Mouse (Mus musculus) neural tube, embryonic 14.5 days (tissue): ENCODE results near the gene Rtl8b. TPM values are rescaled to one million over a fixed set of nuclear protein-coding genes. Genes with fewer than 3 reads are reported as not detected.
"Not testable (repeated sequence)": the region's sequence is repeated elsewhere in the genome, so short reads cannot be mapped to it uniquely, and the experiment has no call there.

Source experiments
- ATAC-seq: fragments of 200-750 bp; cut with Nextera tagmentation; 2 replicates; pipeline ENCODE4 v1.8.0; 2017; ENCODE audit warnings: low read depth, mild to moderate bottlenecking, moderate TSS enrichment, moderate library complexity
- H3K27ac ChIP-seq: fragments of 300-500 bp; sonication (generic); 2 replicates; pipeline ENCODE4 v1.5.1; 2014; ENCODE audit warnings: low read depth, mild to moderate bottlenecking, control low read depth, low read length, moderate library complexity, mixed read lengths
- H3K27me3 ChIP-seq: fragments of 300-500 bp; sonication (generic); 2 replicates; pipeline ENCODE4 v1.6.1; 2014; ENCODE audit warnings: low read length; ENCODE audit not compliant: control insufficient read depth, insufficient read depth
- H3K36me3 ChIP-seq: fragments of 300-500 bp; sonication (generic); 2 replicates; pipeline ENCODE4 v1.6.1; 2014; ENCODE audit warnings: low read length, mixed read lengths; ENCODE audit not compliant: control insufficient read depth, insufficient read depth
- H3K4me1 ChIP-seq: fragments of 300-500 bp; sonication (generic); 2 replicates; pipeline ENCODE4 v1.6.1; 2014; ENCODE audit warnings: low read length; ENCODE audit not compliant: control insufficient read depth, insufficient read depth
- H3K4me2 ChIP-seq: fragments of 300-500 bp; sonication (generic); 2 replicates; pipeline ENCODE4 v1.6.1; 2014; ENCODE audit warnings: mild to moderate bottlenecking, low read depth, low read length, control low read depth
- H3K4me3 ChIP-seq: fragments of 300-500 bp; sonication (generic); 2 replicates; pipeline ENCODE4 v1.5.1; 2014; ENCODE audit warnings: low read depth, low read length, control low read depth, mixed read lengths
- H3K9ac ChIP-seq: fragments of 300-500 bp; sonication (generic); replicated peaks from 2 replicates; pipeline ENCODE4 v1.6.1; 2014; ENCODE audit warnings: low read depth, mild to moderate bottlenecking, control low read depth, low read length, mixed read lengths
- H3K9me3 ChIP-seq: fragments of 300-500 bp; sonication (generic); 2 replicates; pipeline ENCODE4 v1.6.1; 2016; ENCODE audit warnings: low read length; ENCODE audit not compliant: control insufficient read depth
- WGBS: fragments of 180-500 bp; shearing (Covaris S2); extraction: QIAGEN DNeasy Blood & Tissue Kit; methylation state at CpG from one replicate; pipeline ENCODE4 v1.1.7; 2014; 5-methylcytosine and 5-hydroxymethylcytosine counted together
- polyA plus RNA-seq: library from polyadenylated mRNA; unstranded; fragments of >200 nt; fragmentation: Nextera tagmentation; extraction: Ambion mirVana; gene quantifications from 2 replicates; pipeline ENCODE4 v1.2.1, GENCODE M21; 2014

Rtl8b gene
- polyA plus RNA-seq, 1 experiment from 2014 or later: 190 TPM

DNA sequence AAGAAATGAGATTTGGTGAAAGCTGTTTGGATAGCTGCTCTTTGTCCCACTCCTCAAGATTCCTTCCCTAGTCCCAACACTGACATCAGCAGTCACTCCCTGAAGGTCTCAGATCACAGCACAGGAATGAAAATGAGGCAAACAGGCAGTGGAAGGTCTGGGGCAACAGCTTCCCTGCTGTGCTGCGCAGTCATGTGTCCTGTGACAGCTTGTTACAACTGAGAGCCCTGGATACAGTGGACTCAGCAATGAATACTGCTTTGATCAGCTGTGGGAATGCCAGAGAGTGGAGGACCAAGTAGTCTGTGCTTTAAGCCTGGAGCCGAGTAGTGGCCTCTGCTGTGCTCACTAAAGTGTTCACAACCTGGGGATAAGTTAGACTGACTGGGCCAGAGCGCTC, 12.4 kb upstream of the Rtl8b start:
- WGBS: 56% methylated on average over 1 of the region's 3 CpGs
- ATAC-seq: not testable (repeated sequence)

DNA sequence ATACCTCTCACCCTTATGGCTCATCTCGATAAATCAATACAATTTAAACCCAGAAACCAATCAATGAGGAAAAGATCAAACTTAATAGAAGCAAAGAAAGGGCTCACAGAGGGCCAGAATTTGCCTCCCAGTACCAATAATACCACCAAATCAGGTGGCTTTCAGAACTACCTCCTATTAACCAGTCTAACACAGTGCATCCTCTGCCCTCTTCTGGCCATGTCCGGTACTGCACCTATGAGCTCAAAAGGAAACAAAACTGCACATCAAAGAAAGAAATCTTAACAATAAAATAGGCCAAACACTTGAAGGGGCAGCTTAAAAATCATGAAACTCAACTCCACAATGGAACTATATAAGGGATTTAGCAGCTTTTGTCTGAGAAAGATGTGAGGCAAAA, 6.7 kb upstream of the Rtl8b start:
- H3K4me2 ChIP-seq, H3K27me3 ChIP-seq, H3K9ac ChIP-seq, H3K27ac ChIP-seq, H3K4me1 ChIP-seq, H3K9me3 ChIP-seq, H3K36me3 ChIP-seq, H3K4me3 ChIP-seq: not testable (repeated sequence)
- ATAC-seq: peak; percentile 61; the same call in 1 of the 2 replicates
- WGBS: 19% methylated on average over 2 of the region's 2 CpGs

More for the DNA sequence above, 12.4 kb upstream of the Rtl8b start:
- not testable (repeated sequence) for H3K9ac ChIP-seq, H3K4me3 ChIP-seq, H3K27ac ChIP-seq, H3K4me1 ChIP-seq, H3K9me3 ChIP-seq, H3K4me2 ChIP-seq, H3K36me3 ChIP-seq, H3K27me3 ChIP-seq

DNA sequence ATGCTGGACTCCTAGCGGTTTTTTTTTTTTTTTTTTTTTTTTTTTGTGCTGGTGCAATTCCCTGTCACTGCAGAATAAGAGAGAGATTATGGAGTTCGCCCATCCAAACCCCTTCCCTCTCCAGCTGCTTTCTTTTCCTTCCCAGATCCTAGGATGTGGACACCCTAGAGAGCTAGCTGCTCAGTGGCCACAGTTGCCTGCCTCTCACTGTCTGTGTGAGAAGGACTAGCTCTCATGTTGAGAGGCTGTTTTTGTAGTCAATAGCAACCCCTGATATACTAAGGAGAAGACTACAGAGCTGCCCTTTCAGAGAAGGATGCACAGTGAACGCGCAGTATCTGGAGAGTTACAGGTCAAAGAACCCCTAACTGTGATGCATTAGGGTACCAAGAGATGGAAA, 488 bp upstream of the Rtl8b start:
- not testable (repeated sequence) for H3K36me3 ChIP-seq, H3K27me3 ChIP-seq, H3K4me1 ChIP-seq, H3K9me3 ChIP-seq
- peak overlapping the region; percentile 36; the same call in 1 of the 2 replicates for H3K4me2 ChIP-seq
- WGBS: 19% methylated on average over 4 of the region's 4 CpGs
- peak; percentile 63 for ATAC-seq
- peak overlapping the region; percentile 69; the same call in 1 of the 2 replicates for H3K27ac ChIP-seq
- H3K4me3 ChIP-seq: peak overlapping the region; percentile 26
- 0 out of 2 replicates have a peak overlapping the region, but pooled peaks have one; percentile 21 for H3K9ac ChIP-seq

DNA sequence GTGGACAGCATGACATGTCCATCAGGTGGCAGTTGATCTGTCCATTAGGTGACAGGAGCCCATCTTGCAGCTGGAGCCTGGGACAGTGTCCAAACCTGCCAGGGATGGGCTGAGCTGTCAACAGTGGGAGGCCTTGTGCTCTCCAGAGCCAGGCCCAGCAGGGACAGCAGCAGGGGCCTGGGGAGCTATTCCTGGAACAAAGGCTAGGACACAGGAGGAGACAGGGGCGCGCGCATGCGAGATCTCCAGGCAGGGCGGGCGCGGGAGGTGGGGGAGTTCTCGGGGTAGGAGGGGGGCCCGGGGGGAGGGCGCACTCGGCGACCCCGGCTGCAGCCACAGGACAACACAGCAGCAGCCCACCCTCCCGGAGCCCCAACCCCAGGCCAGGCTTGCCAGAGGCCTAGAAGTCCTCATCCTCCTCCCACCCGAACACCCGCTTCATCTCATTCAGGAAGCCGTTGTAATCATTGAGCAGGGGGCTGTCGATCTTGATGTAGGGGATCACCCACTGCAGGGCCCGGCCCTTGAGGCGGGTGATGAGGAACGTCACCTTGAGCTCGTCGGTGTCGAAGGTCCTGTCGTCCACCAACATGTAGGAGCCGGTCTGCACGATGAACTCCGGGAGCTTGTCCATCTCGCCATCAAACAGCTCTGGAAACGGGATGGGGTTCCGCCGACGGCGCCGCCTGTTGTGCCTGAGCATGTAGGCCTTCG, 494 bp downstream of the Rtl8b start:
- peak; percentile 60 for ATAC-seq
- H3K27ac ChIP-seq, H3K27me3 ChIP-seq, H3K9me3 ChIP-seq, H3K36me3 ChIP-seq, H3K4me1 ChIP-seq: not testable (repeated sequence)
- Histone ChIP-seq H3K4me2 (peak overlapping the region; percentile 18; the same call in 1 of the 2 replicates), H3K9ac (0 out of 2 replicates have a peak overlapping the region, but pooled peaks have one; percentile 32), H3K4me3 (peak overlapping the region; percentile 26)
- no CpG with 5 or more reads among the region's 36 CpGs for WGBS

DNA sequence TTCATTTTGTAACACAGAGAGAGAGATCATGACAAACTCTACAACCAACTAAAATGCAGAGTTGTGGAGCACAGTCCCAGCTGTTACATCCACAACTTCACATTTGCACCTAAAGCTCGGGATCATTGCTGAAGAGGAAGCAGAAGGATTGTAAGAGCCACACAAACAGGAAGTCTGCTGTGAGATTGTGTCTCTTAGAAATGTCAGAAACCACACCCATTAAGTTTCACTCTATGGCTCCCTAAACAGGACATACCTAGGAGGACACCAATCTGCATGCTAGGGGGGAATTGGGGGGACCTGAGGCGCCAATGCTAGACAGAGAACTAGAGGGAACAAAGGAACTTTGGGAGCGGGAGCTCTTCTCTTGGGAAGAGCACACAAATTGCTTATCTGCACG, 17.3 kb downstream of the Rtl8b start:
- H3K36me3 ChIP-seq, H3K4me2 ChIP-seq, H3K27ac ChIP-seq, H3K9ac ChIP-seq, ATAC-seq, H3K4me1 ChIP-seq, H3K9me3 ChIP-seq, H3K4me3 ChIP-seq, H3K27me3 ChIP-seq: not testable (repeated sequence)
- WGBS: 71% methylated on average over 4 of the region's 4 CpGs

DNA sequence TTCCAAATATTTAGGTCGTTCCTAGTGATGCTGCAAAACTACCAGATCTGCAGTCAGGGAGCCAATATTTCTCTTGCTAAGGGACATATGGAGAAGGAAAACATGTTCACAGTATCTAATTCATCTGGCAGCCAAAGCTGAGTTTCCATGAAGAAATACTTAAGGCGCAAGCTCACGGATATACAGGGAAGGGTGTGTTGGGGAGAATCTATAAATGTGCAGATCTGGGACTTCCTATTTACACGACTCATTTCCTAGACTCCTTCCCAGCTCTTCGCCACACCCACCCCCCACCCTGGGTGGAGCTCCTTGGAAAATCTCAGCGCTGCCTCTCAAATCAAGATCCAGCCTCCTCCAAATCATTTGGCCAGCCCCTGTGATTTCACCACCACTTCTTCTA, 24.3 kb downstream of the Rtl8b start:
- H3K4me2 ChIP-seq: no peak overlapping the region
- no peak overlapping the region for H3K27ac ChIP-seq
- no peaks in the 10 kb centered on the region for H3K27me3 ChIP-seq
- no peak overlapping the region for H3K4me3 ChIP-seq
- H3K9me3 ChIP-seq: no peaks in the 10 kb centered on the region
- no peak for ATAC-seq
- H3K36me3 ChIP-seq: no peaks in the 10 kb centered on the region
- no peaks in the 10 kb centered on the region for H3K4me1 ChIP-seq
- H3K9ac ChIP-seq: no peak overlapping the region
- WGBS: 79% methylated on average over 6 of the region's 6 CpGs

DNA sequence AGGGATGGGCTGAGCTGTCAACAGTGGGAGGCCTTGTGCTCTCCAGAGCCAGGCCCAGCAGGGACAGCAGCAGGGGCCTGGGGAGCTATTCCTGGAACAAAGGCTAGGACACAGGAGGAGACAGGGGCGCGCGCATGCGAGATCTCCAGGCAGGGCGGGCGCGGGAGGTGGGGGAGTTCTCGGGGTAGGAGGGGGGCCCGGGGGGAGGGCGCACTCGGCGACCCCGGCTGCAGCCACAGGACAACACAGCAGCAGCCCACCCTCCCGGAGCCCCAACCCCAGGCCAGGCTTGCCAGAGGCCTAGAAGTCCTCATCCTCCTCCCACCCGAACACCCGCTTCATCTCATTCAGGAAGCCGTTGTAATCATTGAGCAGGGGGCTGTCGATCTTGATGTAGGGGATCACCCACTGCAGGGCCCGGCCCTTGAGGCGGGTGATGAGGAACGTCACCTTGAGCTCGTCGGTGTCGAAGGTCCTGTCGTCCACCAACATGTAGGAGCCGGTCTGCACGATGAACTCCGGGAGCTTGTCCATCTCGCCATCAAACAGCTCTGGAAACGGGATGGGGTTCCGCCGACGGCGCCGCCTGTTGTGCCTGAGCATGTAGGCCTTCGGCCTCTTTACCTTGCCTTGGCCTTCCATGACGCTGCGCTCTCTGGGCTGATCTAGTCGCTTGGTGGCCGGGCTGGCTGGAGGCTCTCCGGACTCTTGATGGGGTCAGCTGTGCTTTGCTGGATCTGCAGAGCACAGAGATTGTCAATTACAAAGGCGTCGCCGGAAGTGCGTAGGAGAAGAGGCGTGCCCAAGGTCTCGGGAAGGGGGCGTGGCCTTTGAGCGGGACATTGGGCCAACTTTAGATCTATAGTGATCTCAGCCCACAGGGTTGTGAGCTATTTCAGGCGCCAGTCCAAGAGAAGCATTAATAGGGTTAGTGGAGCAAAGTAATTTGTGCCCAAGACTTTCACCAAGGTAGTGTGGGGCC, 26.9 kb downstream of the Rtl8b start, which contains the start of gene Rtl8a:
Gene Rtl8a, minus strand, starts transcription at position 703 of the 982 bp plus-strand sequence.
- H3K27me3 ChIP-seq, H3K4me1 ChIP-seq, H3K36me3 ChIP-seq, H3K9ac ChIP-seq, H3K9me3 ChIP-seq: not testable (repeated sequence)
- H3K4me2 ChIP-seq: peak within 1 kb of the TSS; percentile 44
- H3K4me3 ChIP-seq: peak within 1 kb of the TSS; percentile 21
- H3K27ac ChIP-seq: peak within 1 kb of the TSS; percentile 48; the same call in 1 of the 2 replicates
- ATAC-seq: peak; percentile 96
- 23% methylated on average over 10 of the region's 50 CpGs for WGBS

DNA sequence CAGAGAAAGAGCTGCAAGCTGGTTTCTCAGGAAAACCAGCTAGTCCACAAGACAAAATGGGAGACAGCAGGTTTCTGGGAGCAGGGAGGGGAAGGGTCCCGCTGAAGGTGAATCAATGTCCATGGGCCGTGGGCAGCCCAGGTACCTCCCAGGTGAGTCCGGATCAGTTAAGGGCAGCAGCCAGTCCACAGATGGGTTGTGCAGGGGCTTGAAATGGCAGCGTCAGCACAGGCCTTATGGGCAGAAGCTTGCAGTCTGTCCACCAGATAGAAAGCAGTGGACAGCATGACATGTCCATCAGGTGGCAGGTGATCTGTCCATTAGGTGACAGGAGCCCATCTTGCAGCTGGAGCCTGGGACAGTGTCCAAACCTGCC, 27.6 kb downstream of the Rtl8b start:
- H3K9me3 ChIP-seq, H3K27ac ChIP-seq, H3K4me3 ChIP-seq, H3K4me1 ChIP-seq, H3K27me3 ChIP-seq, H3K9ac ChIP-seq, H3K36me3 ChIP-seq: not testable (repeated sequence)
- H3K4me2 ChIP-seq: peak overlapping the region; percentile 35; the same call in 1 of the 2 replicates
- ATAC-seq: peak; percentile 5
- 38% methylated on average over 3 of the region's 4 CpGs for WGBS

DNA sequence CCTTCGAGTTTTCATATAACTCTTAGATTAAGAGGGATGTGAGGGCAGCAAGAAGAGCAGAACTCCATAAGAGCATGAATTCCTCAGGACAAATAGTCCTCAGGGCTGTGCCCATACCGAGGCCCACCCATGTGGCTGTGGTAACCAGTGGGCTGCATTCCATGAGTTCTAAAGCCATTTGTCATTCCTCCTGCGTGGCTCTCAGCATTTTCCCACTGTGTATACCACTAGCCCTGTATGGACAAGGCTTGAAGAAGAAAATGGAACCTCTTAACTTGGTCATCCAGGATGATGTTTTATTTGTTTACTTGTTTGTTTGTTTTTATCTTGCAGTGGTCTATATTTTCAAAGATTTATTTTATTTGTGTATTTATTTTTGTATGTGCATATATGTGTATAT, 32.1 kb downstream of the Rtl8b start:
- H3K9ac ChIP-seq, H3K36me3 ChIP-seq, H3K9me3 ChIP-seq, H3K27ac ChIP-seq, H3K4me1 ChIP-seq, ATAC-seq, H3K4me2 ChIP-seq, H3K4me3 ChIP-seq, H3K27me3 ChIP-seq: not testable (repeated sequence)
- WGBS: 58% methylated on average over 3 of the region's 3 CpGs
